Mouse (Mus musculus) forebrain, embryonic 10.5 days (tissue): ENCODE results near the gene Pold4. TPM values are rescaled to one million over a fixed set of nuclear protein-coding genes. Genes with fewer than 3 reads are reported as not detected.

Experiments
- DNase-seq: peaks from one replicate; pipeline ENCODE4 v3.0.0-alpha.2; 2017; ENCODE audit warnings: low spot score; ENCODE audit errors: extremely low spot score
- H3K27ac ChIP-seq: fragments of 300-500 bp; sonication (generic); 2 replicates; pipeline ENCODE4 v1.5.1; 2016; ENCODE audit warnings: mild to moderate bottlenecking
- H3K27me3 ChIP-seq: fragments of 300-500 bp; sonication (generic); 2 replicates; pipeline ENCODE4 v1.6.1; 2016; ENCODE audit warnings: mild to moderate bottlenecking; ENCODE audit not compliant: poor library complexity, severe bottlenecking
- H3K36me3 ChIP-seq: fragments of 300-500 bp; sonication (generic); replicated peaks from 2 replicates; pipeline ENCODE4 v1.6.1; 2016; ENCODE audit warnings: mild to moderate bottlenecking, moderate library complexity
- H3K4me1 ChIP-seq: fragments of 300-500 bp; sonication (generic); 2 replicates; pipeline ENCODE4 v1.6.1; 2016
- H3K4me3 ChIP-seq: fragments of 300-500 bp; sonication (generic); 2 replicates; pipeline ENCODE4 v1.5.1; 2016; ENCODE audit warnings: mild to moderate bottlenecking, moderate library complexity
- H3K9me3 ChIP-seq: fragments of 300-500 bp; sonication (generic); 2 replicates; pipeline ENCODE4 v1.6.1; 2016; ENCODE audit warnings: mild to moderate bottlenecking, moderate library complexity
- WGBS: fragments of 180-500 bp; shearing (Covaris S2); methylation state at CpG from one replicate; pipeline ENCODE4 v1.1.7; 2016; 5-methylcytosine and 5-hydroxymethylcytosine counted together
- polyA plus RNA-seq: library from polyadenylated mRNA; unstranded; fragments of >200 nt; fragmentation: Nextera tagmentation; extraction: Ambion mirVana; gene quantifications from 2 replicates; pipeline ENCODE4 v1.2.1, GENCODE M21; 2016

Pold4 gene
- polyA plus RNA-seq, 1 experiment from 2014 or later: 10.6 TPM

DNA sequence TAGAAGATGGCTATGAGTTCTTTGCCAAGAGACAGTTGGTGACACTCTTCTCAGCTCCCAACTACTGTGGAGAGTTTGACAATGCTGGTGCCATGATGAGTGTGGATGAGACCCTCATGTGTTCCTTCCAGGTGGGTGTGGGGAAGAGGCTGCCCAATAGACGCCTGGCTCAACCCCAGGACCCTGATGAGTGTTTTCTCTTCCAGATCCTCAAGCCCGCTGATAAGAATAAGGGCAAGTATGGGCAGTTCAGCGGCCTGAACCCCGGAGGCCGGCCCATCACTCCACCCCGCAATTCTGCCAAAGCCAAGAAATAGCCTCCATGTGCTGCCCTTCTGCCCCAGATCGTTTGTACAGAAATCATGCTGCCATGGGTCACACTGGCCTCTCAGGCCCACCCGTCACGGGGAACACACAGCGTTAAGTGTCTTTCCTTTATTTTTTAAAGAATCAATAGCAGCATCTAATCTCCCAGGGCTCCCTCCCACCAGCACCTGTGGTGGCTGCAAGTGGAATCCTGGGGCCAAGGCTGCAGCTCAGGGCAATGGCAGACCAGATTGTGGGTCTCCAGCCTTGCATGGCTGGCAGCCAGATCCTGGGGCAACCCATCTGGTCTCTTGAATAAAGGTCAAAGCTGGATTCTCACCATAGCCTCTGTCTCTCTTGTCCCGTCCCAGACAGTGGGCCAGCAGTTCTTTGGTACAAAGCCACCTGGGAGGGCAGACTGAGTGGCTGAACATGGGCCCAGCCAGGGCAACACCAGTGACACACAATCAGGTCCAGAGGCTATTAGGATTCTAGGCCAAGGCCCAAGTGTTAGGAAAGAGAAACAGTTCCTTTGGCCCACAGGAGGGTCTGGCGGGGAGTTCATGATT, 36.7 kb upstream of the Pold4 start:
- no peaks in the 10 kb centered on the region for H3K27me3 ChIP-seq
- 86% methylated on average over 12 of the region's 12 CpGs for WGBS
- peak overlapping the region; percentile 96; the same call in 1 of the 2 replicates for H3K4me3 ChIP-seq
- no peak for DNase-seq
- H3K36me3 ChIP-seq: peaks cover 73% of the 10 kb centered on the region
- H3K27ac ChIP-seq: no peak overlapping the region
- no peaks in the 10 kb centered on the region for H3K9me3 ChIP-seq
- H3K4me1 ChIP-seq: peaks cover 65% of the 10 kb centered on the region

DNA sequence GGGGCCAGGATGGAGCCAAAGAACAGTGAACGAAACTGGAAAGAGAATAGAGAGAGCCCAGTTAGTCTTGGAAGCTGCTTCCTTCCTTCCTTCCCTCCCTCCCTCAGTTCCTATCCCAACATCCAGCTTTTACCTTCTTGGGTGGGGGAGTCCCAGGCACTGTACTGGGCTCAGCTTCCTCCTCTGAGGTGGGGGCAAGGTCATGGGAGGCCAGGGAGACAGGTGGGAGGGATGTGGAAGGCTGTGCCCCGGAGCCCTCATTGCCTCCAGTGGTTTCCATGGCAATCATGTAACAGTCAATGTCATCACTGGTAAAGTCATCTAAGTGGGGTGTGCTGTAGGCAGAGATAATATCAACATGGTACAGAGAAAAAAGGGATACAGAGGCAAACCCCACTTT, 35.7 kb upstream of the Pold4 start:
- no peaks in the 10 kb centered on the region for H3K9me3 ChIP-seq
- peaks cover 78% of the 10 kb centered on the region for H3K36me3 ChIP-seq
- no peak for DNase-seq
- peaks cover 69% of the 10 kb centered on the region for H3K4me1 ChIP-seq
- no peak overlapping the region for H3K27ac ChIP-seq
- H3K4me3 ChIP-seq: no peak overlapping the region
- H3K27me3 ChIP-seq: no peaks in the 10 kb centered on the region
- WGBS: 84% methylated on average over 2 of the region's 2 CpGs

DNA sequence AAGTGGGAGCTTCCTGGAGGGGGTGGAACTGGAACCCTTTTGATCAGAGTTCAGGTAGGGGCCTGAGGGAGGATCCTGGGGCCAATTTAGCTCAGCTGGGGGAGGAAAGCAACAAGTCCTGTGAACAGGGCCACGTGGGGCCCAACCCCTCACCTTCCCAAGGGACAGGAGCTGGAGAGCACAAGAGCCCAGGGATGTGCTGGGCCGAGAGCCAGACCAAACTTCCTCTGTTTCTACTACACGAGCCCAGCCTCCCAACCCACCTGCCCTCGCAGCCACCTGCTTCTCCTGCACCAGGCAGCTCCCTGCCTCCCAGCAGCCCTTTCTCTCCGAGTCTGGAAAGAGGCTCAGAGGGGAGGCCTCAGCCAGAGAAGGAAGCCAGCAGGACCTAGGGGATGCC, 35.2 kb upstream of the Pold4 start:
- Histone ChIP-seq H3K27ac (no peak overlapping the region), H3K36me3 (peaks cover 78% of the 10 kb centered on the region), H3K27me3 (no peaks in the 10 kb centered on the region), H3K9me3 (no peaks in the 10 kb centered on the region), H3K4me1 (peaks cover 65% of the 10 kb centered on the region), H3K4me3 (0 out of 2 replicates have a peak overlapping the region, but pooled peaks have one; percentile 11)
- WGBS: 71% methylated on average over 5 of the region's 5 CpGs
- DNase-seq: no peak

DNA sequence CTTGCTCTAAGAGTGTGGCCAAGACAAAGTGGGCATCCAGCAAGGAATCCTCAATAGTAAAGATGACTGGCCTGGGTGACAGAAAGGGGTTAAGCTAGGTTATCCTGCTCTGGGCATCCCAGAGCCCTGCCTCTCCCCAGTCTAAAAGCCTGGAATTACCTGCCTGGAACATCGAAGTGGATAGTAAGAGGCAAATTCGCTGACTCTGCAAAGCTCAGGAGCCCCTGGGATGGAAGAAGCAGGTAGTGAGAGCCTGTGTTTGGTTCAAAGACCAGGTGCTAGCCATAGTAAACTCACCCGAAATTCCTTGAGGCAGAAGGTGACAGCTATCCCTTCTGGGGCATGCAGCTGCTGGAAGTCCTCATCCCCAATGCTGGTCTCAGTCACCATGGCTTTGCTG, 34.5 kb upstream of the Pold4 start:
- H3K27me3 ChIP-seq: 0 out of 2 replicates have a peak, but pooled peaks cover under 1% of the 10 kb centered on the region
- DNase-seq: no peak
- peaks cover 66% of the 10 kb centered on the region for H3K4me1 ChIP-seq
- peaks cover 78% of the 10 kb centered on the region for H3K36me3 ChIP-seq
- H3K4me3 ChIP-seq: no peak overlapping the region
- 83% methylated on average over 3 of the region's 3 CpGs for WGBS
- no peak overlapping the region for H3K27ac ChIP-seq
- H3K9me3 ChIP-seq: no peaks in the 10 kb centered on the region

DNA sequence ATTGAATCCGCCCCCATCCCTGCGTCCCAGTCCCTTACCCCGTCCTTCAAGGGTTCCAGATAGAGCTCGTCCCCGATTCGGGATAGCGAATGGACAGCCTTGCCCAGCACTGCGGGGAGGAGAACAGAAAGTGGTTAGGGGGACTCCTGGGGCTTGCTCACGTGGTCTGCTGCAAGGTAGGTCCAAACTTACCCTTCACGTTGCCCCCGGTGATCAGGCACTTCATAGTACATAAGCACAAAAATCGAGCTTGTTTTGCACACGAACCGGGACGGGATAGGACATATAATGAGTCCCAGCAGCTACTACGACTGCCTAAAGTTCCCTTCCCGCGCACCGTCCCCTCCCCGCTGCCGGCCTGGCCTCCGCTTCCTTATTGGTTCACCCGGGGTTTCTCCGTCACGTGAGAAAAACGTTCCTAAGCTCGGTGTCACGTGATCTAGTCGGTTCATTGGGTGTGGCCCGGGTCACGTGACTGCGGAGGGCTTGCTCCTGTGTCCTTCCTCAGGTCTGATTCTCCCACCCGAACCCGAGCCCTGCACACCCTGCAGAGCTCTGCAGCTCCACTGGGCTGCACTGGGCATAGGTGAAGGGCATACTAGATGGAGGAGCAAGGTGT, 30.3 kb upstream of the Pold4 start, which contains the start of gene Rad9a:
TSS of gene Rad9a (minus strand) at position 372 of the 619 bp plus-strand sequence.
- peaks cover 42% of the 10 kb centered on the region for H3K36me3 ChIP-seq
- H3K4me1 ChIP-seq: peaks cover 43% of the 10 kb centered on the region
- H3K4me3 ChIP-seq: peak within 1 kb of the TSS; percentile 85
- under 1% methylated on average over 34 of the region's 34 CpGs for whole genome bisulfite sequencing
- DNase-seq: peak; percentile 98
- peak within 1 kb of the TSS; percentile 93 for H3K27ac ChIP-seq
- H3K27me3 ChIP-seq: peaks cover 31% of the 10 kb centered on the region
- H3K9me3 ChIP-seq: no peaks in the 10 kb centered on the region

DNA sequence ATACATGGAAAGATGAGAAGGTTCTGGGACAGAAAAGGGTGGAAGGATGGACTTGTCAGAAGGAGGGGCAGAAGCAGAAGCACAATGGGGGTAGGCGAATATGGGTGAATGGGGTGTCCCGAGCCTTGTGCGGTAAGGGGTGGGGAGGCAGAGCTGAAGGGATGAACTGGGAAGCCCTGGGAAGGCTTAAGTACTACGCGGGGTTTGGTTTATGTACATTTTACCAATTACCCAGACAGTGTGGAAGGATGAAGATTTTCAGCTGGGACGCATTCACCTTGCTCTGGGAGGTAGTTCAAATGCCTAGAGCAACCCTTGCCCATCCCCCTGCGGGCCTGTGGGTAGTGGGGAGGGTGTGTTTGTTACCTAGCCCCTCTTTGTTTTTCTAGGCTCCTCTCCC, 29.6 kb upstream of the Pold4 start:
- Histone ChIP-seq H3K4me1 (peaks cover 35% of the 10 kb centered on the region), H3K9me3 (no peaks in the 10 kb centered on the region), H3K4me3 (peak overlapping the region; percentile 85), H3K27me3 (peaks cover 33% of the 10 kb centered on the region), H3K36me3 (peaks cover 34% of the 10 kb centered on the region), H3K27ac (peak overlapping the region; percentile 93)
- DNase-seq: no peak
- 26% methylated on average over 7 of the region's 7 CpGs for WGBS

DNA sequence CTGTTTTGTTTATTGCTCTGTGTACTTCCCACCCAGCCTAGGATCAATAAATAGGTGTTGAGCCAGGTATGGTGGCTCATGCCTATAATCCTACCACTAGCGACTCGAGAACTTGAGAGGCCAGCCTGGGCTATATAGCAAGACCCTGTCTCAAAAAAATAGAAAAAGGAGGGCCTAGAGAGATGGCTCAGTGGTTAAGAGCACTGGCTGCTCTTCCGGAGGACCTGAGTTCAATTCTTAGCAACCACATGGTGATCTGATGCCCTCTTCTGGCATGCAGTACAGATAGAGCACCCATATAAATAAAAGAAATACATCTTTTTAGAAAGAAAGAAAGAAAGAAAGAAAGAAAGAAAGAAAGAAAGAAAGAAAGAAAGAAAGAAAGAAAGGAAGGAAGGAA, 28.6 kb upstream of the Pold4 start:
- H3K27ac ChIP-seq: no peak overlapping the region
- peaks cover 24% of the 10 kb centered on the region for H3K36me3 ChIP-seq
- 70% methylated on average over 3 of the region's 3 CpGs for WGBS
- peaks cover 39% of the 10 kb centered on the region for H3K27me3 ChIP-seq
- no peak for DNase-seq
- no peaks in the 10 kb centered on the region for H3K9me3 ChIP-seq
- no peak overlapping the region for H3K4me3 ChIP-seq
- peaks cover 35% of the 10 kb centered on the region for H3K4me1 ChIP-seq

DNA sequence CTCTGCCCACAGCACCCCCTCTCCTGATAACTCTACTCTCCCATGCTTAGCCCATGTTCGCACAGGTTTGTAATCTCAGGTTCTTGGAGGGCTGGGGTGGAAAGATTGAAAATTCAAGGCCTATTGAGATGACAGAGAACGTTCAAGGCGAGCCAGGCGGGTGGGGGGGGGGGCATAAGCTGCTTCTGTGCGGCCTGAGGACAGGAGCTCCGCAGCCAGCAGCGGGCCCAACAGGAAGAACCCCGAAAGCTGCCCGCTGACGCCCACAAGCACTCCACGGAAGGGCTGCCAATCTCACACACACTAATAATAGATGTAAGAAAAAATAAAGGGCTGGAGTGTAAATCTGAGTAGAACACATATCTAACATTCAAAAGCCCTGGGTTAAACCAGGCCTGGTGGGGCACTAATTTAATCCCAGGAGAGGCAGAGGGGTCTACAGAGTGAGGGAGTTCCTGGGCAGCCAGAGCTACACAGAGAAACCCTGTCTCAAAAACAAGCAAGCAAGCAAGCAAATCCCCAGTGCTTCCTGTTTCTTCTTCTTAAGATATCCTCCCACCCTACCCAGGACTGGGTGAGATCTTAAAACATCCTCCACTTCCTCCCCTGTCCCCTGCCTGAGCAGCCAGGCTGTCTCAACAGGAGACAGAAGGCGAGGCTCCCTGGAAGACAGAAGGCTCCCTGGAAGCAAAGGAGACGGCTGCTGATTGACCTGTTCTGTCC, 27.9 kb upstream of the Pold4 start:
- Histone ChIP-seq H3K27ac (no peak overlapping the region), H3K4me1 (peaks cover 35% of the 10 kb centered on the region), H3K9me3 (no peaks in the 10 kb centered on the region), H3K36me3 (peaks cover 18% of the 10 kb centered on the region), H3K4me3 (no peak overlapping the region), H3K27me3 (peaks cover 45% of the 10 kb centered on the region)
- no peak for DNase-seq
- WGBS: 71% methylated on average over 13 of the region's 13 CpGs

DNA sequence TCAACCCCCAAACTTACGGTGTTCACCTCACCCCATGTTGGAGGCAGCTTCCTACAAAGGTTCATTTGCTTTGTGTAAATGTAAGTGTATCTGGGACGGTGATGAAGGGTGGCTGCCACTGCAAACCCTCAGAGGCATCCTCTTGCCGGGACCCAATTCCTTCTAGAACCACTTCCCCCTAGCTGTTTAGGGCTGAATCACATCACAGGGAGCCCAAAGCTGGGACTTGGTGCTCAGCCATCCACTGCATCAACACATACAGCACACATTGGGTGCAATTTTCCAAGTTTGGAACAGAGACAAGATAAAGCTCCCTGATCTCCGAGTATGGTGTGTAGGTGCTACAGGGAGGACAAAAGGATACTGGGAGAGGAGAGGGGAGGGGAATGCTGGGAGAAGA, 26.8 kb upstream of the Pold4 start:
- no peak overlapping the region for H3K4me3 ChIP-seq
- H3K27ac ChIP-seq: no peak overlapping the region
- H3K36me3 ChIP-seq: peaks cover 7% of the 10 kb centered on the region
- no peaks in the 10 kb centered on the region for H3K9me3 ChIP-seq
- no peak for DNase-seq
- H3K27me3 ChIP-seq: peaks cover 50% of the 10 kb centered on the region
- 57% methylated on average over 4 of the region's 4 CpGs for WGBS
- H3K4me1 ChIP-seq: peaks cover 26% of the 10 kb centered on the region

DNA sequence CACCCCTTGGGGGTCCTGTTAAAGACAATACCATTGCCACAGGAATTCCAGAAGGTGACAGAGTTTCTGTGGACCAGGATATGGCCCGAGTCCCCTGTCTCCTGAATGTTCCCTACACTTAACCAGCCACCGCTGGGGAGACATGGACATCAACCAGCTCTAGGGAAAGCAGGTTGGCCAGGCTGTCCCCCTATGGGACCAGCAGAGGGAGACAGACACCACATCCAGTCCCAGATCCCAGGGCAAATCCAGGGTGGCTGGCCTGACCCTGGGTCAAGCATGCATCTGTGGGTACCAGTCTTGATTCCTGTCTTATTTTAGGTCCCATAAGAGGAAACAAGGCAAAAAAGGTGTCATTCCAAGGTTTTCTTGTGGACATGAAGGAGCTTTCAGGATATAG, 24.7 kb upstream of the Pold4 start:
- Histone ChIP-seq H3K4me3 (no peak overlapping the region), H3K9me3 (no peaks in the 10 kb centered on the region), H3K36me3 (no peaks in the 10 kb centered on the region), H3K4me1 (peaks cover 17% of the 10 kb centered on the region), H3K27me3 (peaks cover 66% of the 10 kb centered on the region), H3K27ac (no peak overlapping the region)
- peak; percentile 71 for DNase-seq
- 2% methylated on average over 2 of the region's 2 CpGs for WGBS

DNA sequence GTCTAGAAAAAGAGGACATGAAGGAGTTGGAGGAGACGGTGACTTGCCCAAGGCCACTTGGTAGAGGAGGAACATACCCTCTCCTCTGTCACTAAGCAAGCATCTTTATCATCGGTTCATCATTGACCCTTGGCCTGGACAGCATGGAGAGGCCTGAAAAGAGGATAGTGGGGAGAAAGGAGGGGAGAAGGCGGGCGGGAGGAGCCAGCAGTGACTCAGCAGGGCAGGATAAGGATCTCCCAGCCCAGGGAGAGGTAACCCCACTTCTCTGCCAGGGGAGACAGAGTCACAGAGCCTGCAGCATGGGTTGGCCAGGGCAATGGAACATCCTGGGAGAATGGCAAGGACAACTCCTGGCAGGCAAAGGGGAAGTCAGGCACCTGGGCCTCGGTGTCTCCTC, 23.1 kb upstream of the Pold4 start:
- no peak for DNase-seq
- H3K9me3 ChIP-seq: no peaks in the 10 kb centered on the region
- H3K27ac ChIP-seq: no peak overlapping the region
- H3K4me3 ChIP-seq: no peak overlapping the region
- peaks cover 23% of the 10 kb centered on the region for H3K4me1 ChIP-seq
- H3K36me3 ChIP-seq: no peaks in the 10 kb centered on the region
- 71% methylated on average over 5 of the region's 5 CpGs for WGBS
- H3K27me3 ChIP-seq: peaks cover 70% of the 10 kb centered on the region

DNA sequence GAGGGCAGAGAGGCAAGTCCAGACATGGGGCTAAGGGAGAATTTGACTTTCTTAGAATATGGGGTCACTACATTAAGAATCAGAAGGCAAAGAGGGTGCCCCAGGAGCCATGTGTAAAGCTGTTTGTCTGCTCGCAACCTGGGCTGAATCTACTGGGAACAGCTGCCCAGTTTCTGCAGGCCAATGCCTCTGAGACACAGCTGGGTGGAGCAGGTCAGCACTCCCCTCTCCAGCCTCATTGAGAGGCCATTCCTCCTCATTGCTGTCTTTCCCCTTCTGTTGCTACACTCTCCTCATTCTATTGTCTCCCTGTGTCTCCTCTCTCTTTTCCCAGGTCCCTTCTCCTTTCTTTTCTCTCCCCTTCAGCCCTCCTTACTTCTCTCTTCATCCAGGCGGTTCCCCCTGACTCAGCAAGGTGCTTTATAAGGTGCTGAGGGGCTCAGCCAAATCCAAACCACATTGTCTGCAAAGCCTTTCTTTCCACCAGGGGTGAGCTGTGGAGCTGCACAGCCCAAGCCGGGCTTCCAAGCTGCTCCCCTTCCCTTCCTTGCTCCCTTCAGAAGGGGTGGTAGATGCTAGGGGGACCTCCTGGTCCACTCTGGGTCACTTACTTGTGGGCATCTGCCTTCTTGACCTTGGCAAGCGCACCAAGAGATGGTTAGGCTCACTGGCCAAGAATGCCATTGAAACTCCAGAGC, 19.7 kb upstream of the Pold4 start:
- Histone ChIP-seq H3K27me3 (peaks cover 84% of the 10 kb centered on the region), H3K27ac (peak overlapping the region; percentile 25), H3K4me1 (peaks cover 58% of the 10 kb centered on the region), H3K9me3 (no peaks in the 10 kb centered on the region), H3K36me3 (no peaks in the 10 kb centered on the region), H3K4me3 (no peak overlapping the region)
- 17% methylated on average over 4 of the region's 4 CpGs for WGBS
- DNase-seq: no peak
